Mouse (Mus musculus) lung, postnatal 0 days (tissue): ENCODE results near the gene Zswim1.
A peak's percentile ranks its signal among the peaks of the same experiment; 100 is the strongest.

Experiments
- CTCF ChIP-seq: IDR thresholded peaks from 2 replicates; pipeline ENCODE4 v1.5.1; 2016; ENCODE audit warnings: antibody characterized with exemption, mild to moderate bottlenecking
- EP300 ChIP-seq: IDR thresholded peaks from 2 replicates; pipeline ENCODE4 v1.6.1; 2016; ENCODE audit warnings: antibody characterized with exemption, mild to moderate bottlenecking, control low read depth

DNA sequence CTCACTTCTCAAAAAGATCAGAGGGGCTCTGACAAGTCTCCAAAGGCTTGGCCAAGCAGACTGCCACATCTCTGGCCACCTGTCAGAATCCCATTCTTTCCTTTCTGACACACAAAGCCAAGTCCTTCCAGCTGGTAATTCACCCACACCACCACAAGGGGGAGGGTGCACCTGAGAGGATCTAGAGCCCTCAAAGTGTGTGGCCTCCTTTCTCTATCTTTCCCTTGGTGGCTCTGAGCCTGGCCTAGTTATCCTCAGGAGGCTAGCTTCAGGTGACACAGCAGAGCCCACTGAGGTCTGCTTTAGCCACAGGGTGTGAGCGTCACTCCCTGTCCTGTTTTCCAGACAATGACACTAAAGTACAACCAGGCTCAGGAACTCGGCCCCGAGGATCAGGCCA is 29.2 kb upstream of the Zswim1 start:
- TF ChIP-seq EP300 (no peak), CTCF (peak; percentile 88)
